Mouse (Mus musculus) liver (tissue): ENCODE data around the gene Col23a1.

Experiments
- DNase-seq: peaks from one replicate; pipeline ENCODE4 v3.0.0-alpha.2; 2020; ENCODE audit warnings: mixed read lengths

Gene Col23a1

GRCm38 (mm10) chr11:51443818-51444217 lies 154.1 kb downstream of the Col23a1 start:
- peak; percentile 82 for DNase-seq

GRCm38 (mm10) chr11:51444649-51445048 lies 154.9 kb downstream of the Col23a1 start:
- DNase-seq = peak; percentile 26

- peak; percentile 81 for DNase-seq
These were observed 157.1 kb downstream of the Col23a1 start for GRCm38 (mm10) chr11:51446711-51447425.

GRCm38 (mm10) chr11:51448256-51448655 lies 158.5 kb downstream of the Col23a1 start:
- no peak for DNase-seq

- DNase-seq = no peak
These were observed 159.0 kb downstream of the Col23a1 start for GRCm38 (mm10) chr11:51448680-51449079.

GRCm38 (mm10) chr11:51449881-51450280 lies 160.2 kb downstream of the Col23a1 start:
- DNase-seq = no peak

- no peak for DNase-seq
These were observed 161.6 kb downstream of the Col23a1 start for GRCm38 (mm10) chr11:51451281-51451680.

GRCm38 (mm10) chr11:51451925-51452324 lies 162.2 kb downstream of the Col23a1 start:
- no peak for DNase-seq

- DNase-seq = no peak
These were observed 164.0 kb downstream of the Col23a1 start for GRCm38 (mm10) chr11:51453742-51454141.

GRCm38 (mm10) chr11:51455501-51455900 lies 165.8 kb downstream of the Col23a1 start:
- DNase-seq = no peak

- DNase-seq = no peak
These were observed 167.9 kb downstream of the Col23a1 start for GRCm38 (mm10) chr11:51457624-51458023.

- DNase-seq = no peak
These were observed 168.9 kb downstream of the Col23a1 start for GRCm38 (mm10) chr11:51458649-51459048.

- no peak for DNase-seq
These were observed 169.9 kb downstream of the Col23a1 start for GRCm38 (mm10) chr11:51459569-51460043.

GRCm38 (mm10) chr11:51468737-51469136 lies 179.0 kb downstream of the Col23a1 start:
- DNase-seq = no peak

GRCm38 (mm10) chr11:51469341-51469831 lies 179.7 kb downstream of the Col23a1 start:
- no peak for DNase-seq

- no peak for DNase-seq
These were observed 180.8 kb downstream of the Col23a1 start for GRCm38 (mm10) chr11:51470383-51471144.

- no peak for DNase-seq
These were observed 184.0 kb downstream of the Col23a1 start for GRCm38 (mm10) chr11:51473686-51474085.

GRCm38 (mm10) chr11:51476543-51476942 lies 186.8 kb downstream of the Col23a1 start:
- DNase-seq = no peak

GRCm38 (mm10) chr11:51477571-51477970 lies 187.9 kb downstream of the Col23a1 start:
- DNase-seq = no peak

GRCm38 (mm10) chr11:51482251-51482650 lies 192.5 kb downstream of the Col23a1 start:
- no peak for DNase-seq

GRCm38 (mm10) chr11:51485051-51485521 lies 195.4 kb downstream of the Col23a1 start:
- no peak for DNase-seq

GRCm38 (mm10) chr11:51485775-51486464 lies 196.2 kb downstream of the Col23a1 start:
- no peak for DNase-seq

- DNase-seq = no peak
These were observed 199.1 kb downstream of the Col23a1 start for GRCm38 (mm10) chr11:51488813-51489212.
